Mouse (Mus musculus) ES-Bruce4 (cell line): ENCODE data around the gene Dab2ip. TPM values are rescaled to one million over a fixed set of nuclear protein-coding genes. Genes with fewer than 3 reads are reported as not detected.

ENCODE experiments used
- H3K27ac ChIP-seq: 2 replicates; pipeline ENCODE4 v1.5.1; 2012; ENCODE audit warnings: low read length, inconsistent platforms; ENCODE audit not compliant: insufficient read depth
- H3K27me3 ChIP-seq: 2 replicates; pipeline ENCODE4 v1.6.1; 2012; ENCODE audit warnings: mild to moderate bottlenecking, low read length, inconsistent platforms; ENCODE audit not compliant: control insufficient read depth, poor library complexity, insufficient read depth, severe bottlenecking
- H3K36me3 ChIP-seq: 2 replicates; pipeline ENCODE4 v1.6.1; 2012; ENCODE audit warnings: inconsistent platforms, mild to moderate bottlenecking, low read length, moderate library complexity; ENCODE audit not compliant: control insufficient read depth, poor library complexity, insufficient read depth, severe bottlenecking
- H3K4me1 ChIP-seq: one replicate; pipeline ENCODE4 v1.8.1; 2011; ENCODE audit warnings: low read length; ENCODE audit not compliant: control insufficient read depth, insufficient read depth
- H3K4me3 ChIP-seq: 2 replicates; pipeline ENCODE4 v1.5.1; 2011; ENCODE audit warnings: low read depth, mild to moderate bottlenecking, low read length
- H3K9ac ChIP-seq: 2 replicates; pipeline ENCODE4 v1.6.1; 2012; ENCODE audit warnings: low read depth, mild to moderate bottlenecking, inconsistent platforms; ENCODE audit not compliant: poor library complexity, severe bottlenecking
- H3K9me3 ChIP-seq: replicated peaks from 2 replicates; pipeline ENCODE4 v1.6.1; 2012; ENCODE audit warnings: mild to moderate bottlenecking, low read length, inconsistent platforms; ENCODE audit not compliant: control insufficient read depth, poor library complexity, insufficient read depth, severe bottlenecking
- CTCF ChIP-seq: IDR thresholded peaks from one replicate; pipeline ENCODE4 v1.8.1; 2011; ENCODE audit warnings: low read depth, low read length
- EP300 ChIP-seq: IDR thresholded peaks from 2 replicates; pipeline ENCODE4 v1.6.1; 2011; ENCODE audit warnings: low read depth, low read length; ENCODE audit not compliant: insufficient read depth
- POLR2A ChIP-seq: IDR thresholded peaks from one replicate; pipeline ENCODE4 v1.8.1; 2011; ENCODE audit warnings: low read length; ENCODE audit not compliant: insufficient read depth
- polyA plus RNA-seq: library from polyadenylated mRNA; stranded (reverse); fragments of >200 nt; gene quantifications from 2 replicates; pipeline ENCODE4 v1.2.4, GENCODE M21; 2011; ENCODE audit warnings: low read depth; ENCODE audit not compliant: missing spikeins, insufficient read depth, insufficient read length

Gene Dab2ip
- polyA plus RNA-seq, 1 experiment = 29.4 TPM

DNA sequence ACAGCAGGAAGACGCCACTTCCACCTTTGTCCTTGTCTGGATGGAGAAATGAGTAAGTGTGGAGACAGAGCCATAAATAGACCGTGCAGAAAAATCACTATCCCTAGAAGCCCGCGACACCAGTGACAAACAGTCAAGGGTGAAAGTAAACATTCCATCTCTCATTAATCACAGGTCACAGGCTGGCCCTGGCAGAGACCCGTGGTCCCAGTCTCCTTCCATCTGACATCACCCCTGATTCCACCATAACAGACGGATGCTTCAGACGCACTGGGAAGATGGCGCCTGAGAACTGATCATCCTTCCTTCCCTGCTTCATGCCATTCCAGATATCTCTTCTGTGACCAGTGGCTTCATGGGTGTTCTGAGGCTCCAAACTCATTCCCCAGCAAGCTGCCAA lies 206.3 kb downstream of the Dab2ip start:
- no peaks in the 10 kb centered on the region for H3K9me3 ChIP-seq
- no peak for TF ChIP-seq EP300
- TF ChIP-seq POLR2A = no peak
- TF ChIP-seq CTCF = no peak
- no peak overlapping the region for H3K27ac ChIP-seq
- H3K4me3 ChIP-seq = no peak overlapping the region
- peaks cover 2% of the 10 kb centered on the region for H3K4me1 ChIP-seq
- H3K27me3 ChIP-seq = no peaks in the 10 kb centered on the region
- H3K9ac ChIP-seq = no peak overlapping the region
- no peaks in the 10 kb centered on the region for H3K36me3 ChIP-seq

DNA sequence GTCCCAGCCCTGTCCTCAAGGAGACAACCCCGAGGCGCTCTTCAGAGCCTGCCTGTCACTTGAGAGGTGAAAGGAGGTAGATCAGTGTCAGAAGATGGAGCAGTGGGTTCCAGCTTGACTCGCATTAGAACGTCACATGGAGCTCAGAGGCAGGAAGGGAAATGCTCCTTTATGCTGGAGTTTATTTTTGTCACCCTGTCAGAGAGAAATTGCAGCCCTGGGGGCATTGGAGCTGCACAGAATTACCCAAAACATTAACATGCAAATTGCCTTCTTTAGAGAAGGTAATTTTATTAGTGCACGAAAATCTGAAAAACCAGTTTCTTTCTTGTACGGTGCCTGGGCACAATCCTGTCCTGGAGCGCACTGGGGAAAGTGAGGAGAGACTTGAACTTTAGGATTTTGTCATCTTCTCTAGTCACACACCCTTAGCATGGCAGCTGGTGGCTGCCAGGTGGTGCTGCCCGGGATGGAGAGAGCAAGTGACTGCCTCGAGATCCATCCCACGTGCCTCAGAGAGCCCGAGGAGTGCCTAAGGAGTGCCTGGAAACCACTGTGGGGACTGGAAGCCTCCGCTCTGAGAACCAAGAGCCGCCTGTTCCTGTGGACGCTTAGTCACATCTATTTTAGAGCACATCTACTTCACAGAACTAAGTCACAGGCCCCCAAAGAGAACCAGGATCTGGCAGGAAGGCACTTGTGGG lies 209.9 kb downstream of the Dab2ip start:
- H3K9me3 ChIP-seq = no peaks in the 10 kb centered on the region
- no peak overlapping the region for H3K4me3 ChIP-seq

DNA sequence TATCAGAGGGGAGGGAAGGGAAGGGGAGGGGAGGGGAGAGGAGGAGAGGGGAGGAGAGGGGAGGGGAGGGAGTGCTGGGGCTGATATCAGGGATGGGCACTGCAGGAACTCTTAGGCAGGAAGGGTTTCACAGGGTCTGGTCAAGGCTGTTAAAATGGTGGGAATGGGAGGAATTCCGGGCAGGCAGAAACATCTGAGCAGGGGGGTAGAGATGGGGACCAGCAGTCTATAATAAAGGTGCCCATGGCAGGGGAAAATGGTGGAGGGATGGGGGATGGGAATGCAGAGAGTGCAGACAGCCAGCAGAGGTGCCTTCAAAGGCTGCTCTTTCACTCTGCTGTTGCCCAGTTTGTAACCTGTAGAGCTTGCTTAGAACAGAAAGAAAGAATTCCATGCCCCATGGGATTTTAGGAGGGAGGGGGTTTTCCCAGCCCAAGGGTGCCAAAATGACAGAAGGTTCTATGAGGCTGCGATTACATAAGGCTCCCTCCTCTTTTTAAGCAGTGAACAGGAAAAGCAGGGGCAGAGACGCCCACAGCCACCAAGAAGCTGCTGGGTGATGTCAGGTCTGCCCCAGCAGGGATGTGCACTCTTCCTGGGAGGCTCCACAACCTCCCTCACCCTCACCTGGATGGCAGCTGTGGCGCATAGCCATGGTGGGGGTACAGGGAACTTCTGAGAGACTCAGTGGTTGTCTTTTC lies 210.6 kb downstream of the Dab2ip start:
- H3K9ac ChIP-seq = no peak overlapping the region
- H3K36me3 ChIP-seq = no peaks in the 10 kb centered on the region
- H3K27ac ChIP-seq = no peak overlapping the region
- no peak overlapping the region for H3K4me3 ChIP-seq
- peaks cover 2% of the 10 kb centered on the region for H3K4me1 ChIP-seq
- H3K9me3 ChIP-seq = no peaks in the 10 kb centered on the region
- no peaks in the 10 kb centered on the region for H3K27me3 ChIP-seq
- TF ChIP-seq EP300 = no peak
- TF ChIP-seq POLR2A = no peak
- TF ChIP-seq CTCF = no peak

More for the DNA sequence above, 209.9 kb downstream of the Dab2ip start:
- TF ChIP-seq EP300 = no peak
- TF ChIP-seq CTCF = no peak
- TF ChIP-seq POLR2A = no peak
- Histone ChIP-seq H3K27me3 (no peaks in the 10 kb centered on the region), H3K27ac (no peak overlapping the region), H3K36me3 (no peaks in the 10 kb centered on the region), H3K4me1 (peaks cover 2% of the 10 kb centered on the region), H3K9ac (no peak overlapping the region)

DNA sequence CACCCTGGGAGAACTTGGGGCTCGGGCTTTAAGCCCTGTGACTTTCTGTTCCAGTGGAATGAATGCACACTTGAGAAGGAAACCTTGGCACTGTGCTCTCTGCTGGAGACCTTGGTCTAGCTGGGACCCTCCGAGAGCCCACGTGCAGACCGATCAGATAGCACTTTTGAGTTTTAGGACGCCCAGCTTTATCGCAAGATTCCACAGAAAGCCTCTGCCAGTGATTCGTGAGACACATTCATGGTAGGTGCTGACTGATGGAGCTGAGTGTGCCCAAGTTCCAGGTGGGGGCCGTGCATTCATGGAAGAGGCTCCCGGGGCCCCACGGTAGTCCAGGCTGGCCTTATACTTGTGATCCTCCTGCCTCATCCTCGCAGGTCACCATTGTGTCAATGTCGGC lies 211.3 kb downstream of the Dab2ip start:
- TF ChIP-seq POLR2A (no peak), CTCF (no peak), EP300 (no peak)
- H3K36me3 ChIP-seq = no peaks in the 10 kb centered on the region
- no peak overlapping the region for H3K4me3 ChIP-seq
- no peak overlapping the region for H3K27ac ChIP-seq
- H3K9me3 ChIP-seq = no peaks in the 10 kb centered on the region
- no peak overlapping the region for H3K9ac ChIP-seq
- H3K4me1 ChIP-seq = peaks cover 2% of the 10 kb centered on the region
- no peaks in the 10 kb centered on the region for H3K27me3 ChIP-seq

- no peak for TF ChIP-seq EP300
- TF ChIP-seq CTCF = no peak
- TF ChIP-seq POLR2A = no peak
- Histone ChIP-seq H3K27me3 (no peaks in the 10 kb centered on the region), H3K36me3 (no peaks in the 10 kb centered on the region), H3K9me3 (no peaks in the 10 kb centered on the region), H3K4me3 (no peak overlapping the region), H3K27ac (no peak overlapping the region), H3K9ac (no peak overlapping the region), H3K4me1 (peaks cover 2% of the 10 kb centered on the region)
Observed at GRCm38 (mm10) chr2:35770541-35770940, 212.5 kb downstream of the Dab2ip start.

GRCm38 (mm10) chr2:35775651-35776055 lies 217.6 kb downstream of the Dab2ip start:
- no peaks in the 10 kb centered on the region for H3K9me3 ChIP-seq
- no peaks in the 10 kb centered on the region for H3K36me3 ChIP-seq
- H3K27ac ChIP-seq = no peak overlapping the region
- H3K4me1 ChIP-seq = no peaks in the 10 kb centered on the region
- H3K9ac ChIP-seq = no peak overlapping the region
- no peaks in the 10 kb centered on the region for H3K27me3 ChIP-seq
- H3K4me3 ChIP-seq = no peak overlapping the region
- no peak for TF ChIP-seq EP300
- no peak for TF ChIP-seq POLR2A
- no peak for TF ChIP-seq CTCF
